Mouse (Mus musculus) lung, embryonic 16.5 days (tissue): Measurements from ENCODE around the gene Amigo3. TPM values are rescaled to one million over a fixed set of nuclear protein-coding genes. Genes with fewer than 3 reads are reported as not detected.

ENCODE experiments used
- ATAC-seq: fragments of 200-750 bp; cut with Nextera tagmentation; 2 replicates; pipeline ENCODE4 v1.8.0; 2017; ENCODE audit warnings: low read depth, mild to moderate bottlenecking, moderate library complexity
- H3K27ac ChIP-seq: fragments of 300-500 bp; sonication (generic); 2 replicates; pipeline ENCODE4 v1.5.1; 2014; ENCODE audit warnings: mild to moderate bottlenecking, control low read depth, low read length
- H3K27me3 ChIP-seq: fragments of 300-500 bp; sonication (generic); 2 replicates; pipeline ENCODE4 v1.6.1; 2014; ENCODE audit warnings: low read depth, low read length, mixed read lengths; ENCODE audit not compliant: control insufficient read depth, insufficient read depth
- H3K36me3 ChIP-seq: fragments of 300-500 bp; sonication (generic); 2 replicates; pipeline ENCODE4 v1.6.1; 2014; ENCODE audit warnings: low read length; ENCODE audit not compliant: control insufficient read depth, insufficient read depth
- H3K4me1 ChIP-seq: fragments of 300-500 bp; sonication (generic); replicated peaks from 2 replicates; pipeline ENCODE4 v1.6.1; 2014; ENCODE audit warnings: low read length, mixed read lengths; ENCODE audit not compliant: control insufficient read depth, insufficient read depth
- H3K4me2 ChIP-seq: fragments of 300-500 bp; sonication (generic); 2 replicates; pipeline ENCODE4 v1.6.1; 2014; ENCODE audit warnings: low read depth, low read length, control low read depth
- H3K4me3 ChIP-seq: fragments of 300-500 bp; sonication (generic); 2 replicates; pipeline ENCODE4 v1.5.1; 2014; ENCODE audit warnings: mild to moderate bottlenecking, low read length, control low read depth
- H3K9ac ChIP-seq: fragments of 300-500 bp; sonication (generic); 2 replicates; pipeline ENCODE4 v1.6.1; 2014; ENCODE audit warnings: low read length, control low read depth
- H3K9me3 ChIP-seq: fragments of 300-500 bp; sonication (generic); 2 replicates; pipeline ENCODE4 v1.6.1; 2016; ENCODE audit warnings: low read length; ENCODE audit not compliant: control insufficient read depth
- WGBS: fragments of 180-500 bp; shearing (Covaris S2); extraction: QIAGEN DNeasy Blood & Tissue Kit; methylation state at CpG from one replicate; pipeline ENCODE4 v1.1.7; 2014; 5-methylcytosine and 5-hydroxymethylcytosine counted together
- polyA plus RNA-seq: library from polyadenylated mRNA; unstranded; fragments of >200 nt; fragmentation: Nextera tagmentation; extraction: Ambion mirVana; gene quantifications from 2 replicates; pipeline ENCODE4 v1.2.1, GENCODE M21; 2015

Gene Amigo3
- polyA plus RNA-seq, 1 experiment from 2014 or later = 2.5 TPM

DNA sequence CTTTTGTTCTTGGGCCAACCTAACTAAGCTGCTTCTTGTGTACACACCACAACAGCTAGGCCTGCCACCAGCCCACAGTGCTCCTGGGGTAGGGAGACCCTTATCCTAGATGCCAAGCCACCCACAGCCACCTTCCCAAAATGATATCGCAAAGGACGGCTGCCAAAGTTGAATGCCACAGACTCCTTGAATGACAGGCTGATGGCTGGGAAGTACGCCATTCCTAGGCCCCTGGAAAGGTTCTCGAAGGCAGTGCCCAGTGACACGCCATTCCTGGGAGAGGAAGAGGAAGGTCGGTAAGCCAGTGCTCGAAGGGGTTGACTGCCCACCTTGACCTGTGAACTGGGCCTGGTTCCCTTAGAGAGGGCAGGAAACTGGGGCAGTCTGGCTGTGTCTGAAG lies 16.6 kb downstream of the Amigo3 start:
- Histone ChIP-seq H3K9me3 (no peaks in the 10 kb centered on the region), H3K27ac (no peak overlapping the region), H3K9ac (no peak overlapping the region), H3K4me1 (no peaks in the 10 kb centered on the region), H3K27me3 (no peaks in the 10 kb centered on the region), H3K4me3 (no peak overlapping the region), H3K36me3 (peaks cover 4% of the 10 kb centered on the region; the same call in 1 of the 2 replicates), H3K4me2 (no peak overlapping the region)
- 84% methylated on average over 7 of the region's 7 CpGs for WGBS
- ATAC-seq = no peak

DNA sequence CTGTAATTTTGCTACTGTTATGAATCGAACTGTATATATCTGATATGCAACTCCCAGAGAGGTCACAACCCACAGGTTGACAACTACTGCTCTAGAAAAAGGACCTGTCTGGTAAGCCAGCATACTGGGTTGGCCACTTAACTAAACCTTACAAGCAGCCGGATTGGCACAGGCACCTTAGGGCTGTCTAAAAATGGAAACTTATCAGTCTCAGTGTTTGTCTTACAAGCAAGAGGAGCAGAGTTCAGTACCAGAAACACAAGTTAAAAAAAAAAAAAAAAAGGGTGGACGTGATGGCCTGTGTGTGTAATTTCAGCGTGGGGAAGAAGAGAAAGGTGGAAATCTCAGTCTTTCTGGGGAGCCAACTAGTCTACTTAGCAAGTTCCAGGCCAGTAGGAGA lies 18.8 kb downstream of the Amigo3 start:
- Histone ChIP-seq H3K9ac (no peak overlapping the region), H3K4me1 (no peaks in the 10 kb centered on the region), H3K4me2 (no peak overlapping the region), H3K27me3 (no peaks in the 10 kb centered on the region), H3K4me3 (no peak overlapping the region), H3K9me3 (no peaks in the 10 kb centered on the region), H3K36me3 (peaks cover 4% of the 10 kb centered on the region; the same call in 1 of the 2 replicates), H3K27ac (no peak overlapping the region)
- 62% methylated on average over 4 of the region's 4 CpGs for WGBS
- no peak for ATAC-seq

DNA sequence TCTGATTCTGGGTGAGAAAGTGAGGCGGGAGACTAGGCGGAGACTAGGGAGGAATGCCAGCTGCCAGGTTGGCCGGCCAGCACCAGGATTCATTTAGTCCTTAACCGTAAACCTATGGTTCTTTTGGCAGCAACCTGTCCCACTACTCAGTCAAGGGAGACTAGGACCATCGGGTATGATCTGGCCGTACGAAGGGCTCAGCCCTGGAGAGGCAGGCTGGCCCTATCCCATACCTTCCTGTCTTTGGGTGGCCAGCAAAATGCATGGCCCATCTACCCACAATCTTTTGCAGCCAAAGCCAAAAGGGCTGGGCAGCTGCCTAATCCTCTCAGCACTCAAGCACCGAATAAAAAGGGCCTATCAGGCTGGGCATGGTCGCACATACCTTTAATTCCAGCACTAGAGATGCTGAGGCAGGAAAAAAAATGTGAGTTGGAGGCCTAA lies 19.5 kb downstream of the Amigo3 start:
- 62% methylated on average over 9 of the region's 9 CpGs for WGBS
- Histone ChIP-seq H3K4me2 (no peak overlapping the region), H3K27me3 (no peaks in the 10 kb centered on the region), H3K9me3 (no peaks in the 10 kb centered on the region), H3K4me3 (no peak overlapping the region), H3K36me3 (peaks cover 4% of the 10 kb centered on the region; the same call in 1 of the 2 replicates), H3K4me1 (no peaks in the 10 kb centered on the region), H3K9ac (0 out of 2 replicates have a peak overlapping the region, but pooled peaks have one; percentile 4), H3K27ac (0 out of 2 replicates have a peak overlapping the region, but pooled peaks have one; percentile 17)
- no peak for ATAC-seq

DNA sequence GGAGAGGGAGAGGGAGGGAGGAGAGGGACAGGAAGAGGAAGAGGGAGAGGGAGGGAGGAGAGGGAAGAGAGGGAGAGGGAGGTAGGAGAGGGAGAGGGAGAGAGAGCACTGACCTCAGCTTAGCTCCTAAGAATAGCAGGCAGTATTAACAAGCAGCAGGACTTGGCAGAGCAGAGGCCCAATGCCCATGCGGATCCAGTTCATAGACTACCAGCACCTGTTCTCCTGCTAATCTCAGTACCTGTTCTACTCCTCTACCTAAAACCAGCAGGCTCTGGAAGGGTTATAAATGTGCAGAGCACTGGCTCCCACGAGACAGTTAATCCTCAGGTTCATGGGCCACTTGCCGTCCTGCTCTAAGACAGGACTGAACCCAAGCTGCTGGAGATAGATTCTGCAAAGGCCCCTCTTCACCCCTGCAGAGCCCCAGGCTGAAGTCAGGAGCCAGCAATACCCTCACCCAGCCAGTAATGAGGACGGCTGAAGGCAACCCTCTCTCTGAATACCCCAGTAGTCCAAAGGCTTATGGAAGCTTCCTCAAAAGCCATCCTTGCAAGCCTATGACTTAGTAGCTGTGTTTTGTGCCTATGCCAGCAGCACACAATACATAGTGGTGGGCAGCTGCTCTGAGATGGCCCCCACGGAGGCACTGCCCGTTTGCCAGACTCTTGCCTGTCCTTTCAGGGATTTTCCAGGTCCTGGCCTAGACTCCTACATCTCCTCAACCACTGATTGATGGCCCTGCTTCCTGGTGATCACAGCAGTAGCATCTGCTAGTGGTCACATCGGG lies 20.4 kb downstream of the Amigo3 start:
- Histone ChIP-seq H3K9ac (no peak overlapping the region), H3K4me1 (peaks cover 2% of the 10 kb centered on the region; the same call in 1 of the 2 replicates), H3K27ac (no peak overlapping the region), H3K36me3 (peaks cover 4% of the 10 kb centered on the region; the same call in 1 of the 2 replicates), H3K9me3 (no peaks in the 10 kb centered on the region), H3K4me2 (no peak overlapping the region), H3K27me3 (no peaks in the 10 kb centered on the region), H3K4me3 (no peak overlapping the region)
- 0 out of 2 replicates have a peak, but pooled peaks have one; percentile 21 for ATAC-seq
- WGBS = 59% methylated on average over 7 of the region's 7 CpGs

DNA sequence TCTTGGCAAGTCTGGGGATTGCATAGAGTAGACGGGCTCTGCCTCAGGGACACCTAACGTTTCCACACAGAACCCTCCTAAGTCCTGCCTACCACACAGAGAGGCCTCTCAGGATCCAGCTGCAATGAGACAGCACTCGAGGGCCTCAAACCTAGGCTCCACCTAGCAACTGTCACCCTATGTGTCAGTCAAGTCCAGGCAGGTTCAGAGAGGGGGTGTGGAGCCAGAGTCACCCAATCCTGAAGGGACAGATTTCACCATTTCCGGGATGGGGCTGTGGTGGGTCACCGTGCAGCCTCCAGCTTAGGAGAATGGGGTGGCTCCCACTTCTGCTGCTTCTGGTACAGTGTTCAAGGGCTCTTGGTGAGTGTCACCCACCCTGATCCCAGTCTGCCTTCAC lies 27.2 kb downstream of the Amigo3 start, which contains the start of gene Mst1:
TSS of gene Mst1 (plus strand) at position 269 of the 400 bp plus-strand sequence.
- peaks cover 25% of the 10 kb centered on the region for H3K27me3 ChIP-seq
- peaks cover 2% of the 10 kb centered on the region; the same call in 1 of the 2 replicates for H3K36me3 ChIP-seq
- peaks cover 8% of the 10 kb centered on the region; the same call in 1 of the 2 replicates for H3K4me1 ChIP-seq
- peak within 1 kb of the TSS; percentile 83 for H3K9ac ChIP-seq
- 65% methylated on average over 5 of the region's 5 CpGs for WGBS
- no peak within 1 kb of the TSS for H3K27ac ChIP-seq
- ATAC-seq = no peak
- H3K4me3 ChIP-seq = peak within 1 kb of the TSS; percentile 65
- peak within 1 kb of the TSS; percentile 86 for H3K4me2 ChIP-seq
- no peaks in the 10 kb centered on the region for H3K9me3 ChIP-seq

DNA sequence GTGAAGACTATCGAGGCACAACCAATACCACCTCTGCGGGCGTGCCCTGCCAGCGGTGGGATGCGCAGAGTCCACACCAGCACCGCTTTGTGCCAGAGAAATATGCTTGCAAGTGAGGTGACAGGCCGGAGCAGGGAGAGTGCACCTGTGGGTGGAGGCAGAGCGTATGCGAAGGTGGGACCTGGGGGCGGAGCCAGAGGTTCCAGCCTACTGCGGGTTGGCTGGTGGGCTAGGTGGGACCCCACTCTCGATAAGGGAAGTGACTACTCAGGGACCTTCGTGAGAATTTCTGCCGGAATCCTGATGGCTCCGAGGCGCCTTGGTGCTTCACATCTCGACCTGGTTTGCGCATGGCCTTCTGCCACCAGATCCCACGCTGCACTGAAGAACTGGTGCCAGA lies 29.6 kb downstream of the Amigo3 start:
- Histone ChIP-seq H3K36me3 (peaks cover 20% of the 10 kb centered on the region), H3K4me3 (peak overlapping the region; percentile 25), H3K27ac (no peak overlapping the region), H3K4me1 (peaks cover 8% of the 10 kb centered on the region; the same call in 1 of the 2 replicates), H3K27me3 (peaks cover 25% of the 10 kb centered on the region), H3K9me3 (no peaks in the 10 kb centered on the region), H3K4me2 (peak overlapping the region; percentile 43), H3K9ac (peak overlapping the region; percentile 21; the same call in 1 of the 2 replicates)
- 5% methylated on average over 19 of the region's 19 CpGs for WGBS
- no peak for ATAC-seq

DNA sequence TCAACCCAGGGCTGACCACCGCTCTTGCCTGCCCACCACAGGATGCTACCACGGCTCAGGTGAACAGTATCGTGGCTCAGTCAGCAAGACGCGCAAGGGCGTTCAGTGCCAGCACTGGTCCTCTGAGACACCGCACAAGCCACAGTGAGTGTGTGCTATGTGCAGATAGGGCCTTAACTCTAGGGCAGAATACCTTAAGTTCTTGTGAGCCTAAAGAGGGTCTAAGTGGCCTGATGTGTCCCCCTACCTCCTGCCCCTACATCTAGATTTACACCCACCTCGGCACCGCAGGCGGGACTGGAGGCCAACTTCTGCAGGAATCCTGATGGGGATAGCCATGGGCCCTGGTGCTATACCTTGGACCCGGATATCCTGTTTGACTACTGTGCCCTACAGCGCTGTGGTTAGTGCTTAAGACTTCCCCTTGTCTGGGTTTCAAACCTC lies 30.1 kb downstream of the Amigo3 start, which contains the start of gene Rnf123:
TSS of gene Rnf123 (minus strand) at position 359 of the 444 bp plus-strand sequence.
- Histone ChIP-seq H3K4me1 (peaks cover 8% of the 10 kb centered on the region; the same call in 1 of the 2 replicates), H3K4me3 (peak within 1 kb of the TSS; percentile 25), H3K9me3 (no peaks in the 10 kb centered on the region), H3K36me3 (peaks cover 25% of the 10 kb centered on the region), H3K4me2 (peak within 1 kb of the TSS; percentile 43), H3K27me3 (peaks cover 25% of the 10 kb centered on the region), H3K9ac (peak within 1 kb of the TSS; percentile 21; the same call in 1 of the 2 replicates), H3K27ac (no peak within 1 kb of the TSS)
- ATAC-seq = no peak
- WGBS = 29% methylated on average over 12 of the region's 12 CpGs

DNA sequence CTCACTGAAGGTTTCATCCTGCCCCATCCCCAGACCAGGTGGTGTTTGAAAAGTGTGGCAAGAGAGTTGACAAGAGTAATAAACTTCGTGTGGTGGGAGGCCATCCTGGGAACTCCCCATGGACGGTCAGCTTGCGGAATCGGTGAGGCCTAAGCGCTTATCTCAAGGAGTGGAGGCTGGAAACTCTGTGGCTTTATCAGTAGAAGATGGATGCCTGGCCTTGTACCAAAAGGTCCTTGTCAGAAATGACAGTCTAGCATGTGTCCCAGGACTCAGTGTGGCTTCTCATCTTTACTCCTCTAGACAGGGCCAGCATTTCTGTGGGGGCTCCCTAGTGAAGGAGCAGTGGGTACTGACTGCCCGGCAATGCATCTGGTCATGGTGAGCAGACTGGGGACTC lies 30.6 kb downstream of the Amigo3 start:
- no peak overlapping the region for H3K27ac ChIP-seq
- no peaks in the 10 kb centered on the region for H3K9me3 ChIP-seq
- H3K27me3 ChIP-seq = peaks cover 25% of the 10 kb centered on the region
- peaks cover 30% of the 10 kb centered on the region for H3K36me3 ChIP-seq
- H3K9ac ChIP-seq = no peak overlapping the region
- 45% methylated on average over 6 of the region's 6 CpGs for WGBS
- ATAC-seq = no peak
- H3K4me1 ChIP-seq = peaks cover 4% of the 10 kb centered on the region; the same call in 1 of the 2 replicates
- no peak overlapping the region for H3K4me3 ChIP-seq
- H3K4me2 ChIP-seq = no peak overlapping the region

DNA sequence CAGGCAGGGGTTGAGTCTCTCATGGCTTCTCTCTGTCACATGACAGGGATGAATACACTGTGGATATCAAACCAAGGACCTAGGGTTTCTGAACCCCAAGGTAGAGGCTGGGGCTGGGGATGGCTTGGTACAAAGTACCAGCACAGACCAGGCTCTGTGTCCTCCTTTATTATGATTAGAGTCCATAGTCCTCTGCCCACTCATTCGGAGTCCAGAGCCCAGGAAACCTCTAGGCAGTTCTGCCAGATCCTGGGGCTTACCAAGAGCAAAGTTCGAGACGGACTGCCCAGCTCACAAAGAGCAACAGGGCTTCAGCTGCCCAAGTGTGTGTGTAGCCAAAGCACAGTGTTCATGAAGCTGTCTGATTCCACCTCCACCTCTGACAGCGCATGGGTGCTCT lies 32.3 kb downstream of the Amigo3 start:
- peaks cover 43% of the 10 kb centered on the region for H3K36me3 ChIP-seq
- H3K4me1 ChIP-seq = no peaks in the 10 kb centered on the region
- no peaks in the 10 kb centered on the region for H3K9me3 ChIP-seq
- H3K27me3 ChIP-seq = peaks cover 25% of the 10 kb centered on the region
- WGBS = 91% methylated on average over 4 of the region's 4 CpGs
- H3K9ac ChIP-seq = no peak overlapping the region
- no peak overlapping the region for H3K4me3 ChIP-seq
- H3K4me2 ChIP-seq = no peak overlapping the region
- no peak for ATAC-seq
- H3K27ac ChIP-seq = no peak overlapping the region
